Comparison of ENCODE assay signal across 16 mouse cellular contexts in genomic region chr8:44844362-44844761, GRCm38 (mm10).
"Had no signal": no experiment of that assay in that cellular context is flagged by ENCODE, and none has a peak within 500 bp of the region (broad histone marks: within the 10 kb centered on the region; RNA-seq: fewer than 3 reads in every experiment).

No protein-coding gene starts in this region.

- H3K4me2 ChIP-seq: neural tube, embryonic 13.5 days; neural tube, embryonic 15.5 days; stomach, embryonic 15.5 days had no signal

- H3K9me3 ChIP-seq: neural tube, embryonic 13.5 days; neural tube, embryonic 15.5 days; stomach, embryonic 15.5 days had no signal

- H3K4me1 ChIP-seq: stomach, embryonic 15.5 days had no signal

- H3K27me3 ChIP-seq: neural tube, embryonic 13.5 days; neural tube, embryonic 15.5 days; stomach, embryonic 15.5 days had no signal

- H3K9ac ChIP-seq: neural tube, embryonic 13.5 days; neural tube, embryonic 15.5 days; stomach, embryonic 15.5 days had no signal

- H3K27ac ChIP-seq: neural tube, embryonic 13.5 days; neural tube, embryonic 15.5 days; stomach, embryonic 15.5 days; stomach, postnatal 0 days had no signal

- H3K4me3 ChIP-seq: neural tube, embryonic 13.5 days; neural tube, embryonic 15.5 days; stomach, embryonic 15.5 days had no signal

- H3K36me3 ChIP-seq: neural tube, embryonic 13.5 days; neural tube, embryonic 15.5 days; stomach, embryonic 15.5 days had no signal

- DNase-seq: retina, postnatal 1 day; right cerebral cortex, adult 18-20 months; right cerebral cortex, postnatal 14 days; right cerebral cortex, postnatal 25 days; right cerebral cortex, postnatal 4 days; spleen, adult 18-20 months; thymus, adult 18-20 months; thymus, adult 2 months; thymus, postnatal 14 days; thymus, postnatal 25 days; thymus, postnatal 36 days; thymus, postnatal 4 days had no signal
